Mouse (Mus musculus) mesoderm, embryonic 11.5 days (tissue): ENCODE measurements around the gene Dcp1b.

Source experiments
- DNase-seq: peaks from one replicate; pipeline ENCODE4 v3.0.0-alpha.2; 2012; ENCODE audit warnings: low read depth, low spot score

Gene Dcp1b

DNA sequence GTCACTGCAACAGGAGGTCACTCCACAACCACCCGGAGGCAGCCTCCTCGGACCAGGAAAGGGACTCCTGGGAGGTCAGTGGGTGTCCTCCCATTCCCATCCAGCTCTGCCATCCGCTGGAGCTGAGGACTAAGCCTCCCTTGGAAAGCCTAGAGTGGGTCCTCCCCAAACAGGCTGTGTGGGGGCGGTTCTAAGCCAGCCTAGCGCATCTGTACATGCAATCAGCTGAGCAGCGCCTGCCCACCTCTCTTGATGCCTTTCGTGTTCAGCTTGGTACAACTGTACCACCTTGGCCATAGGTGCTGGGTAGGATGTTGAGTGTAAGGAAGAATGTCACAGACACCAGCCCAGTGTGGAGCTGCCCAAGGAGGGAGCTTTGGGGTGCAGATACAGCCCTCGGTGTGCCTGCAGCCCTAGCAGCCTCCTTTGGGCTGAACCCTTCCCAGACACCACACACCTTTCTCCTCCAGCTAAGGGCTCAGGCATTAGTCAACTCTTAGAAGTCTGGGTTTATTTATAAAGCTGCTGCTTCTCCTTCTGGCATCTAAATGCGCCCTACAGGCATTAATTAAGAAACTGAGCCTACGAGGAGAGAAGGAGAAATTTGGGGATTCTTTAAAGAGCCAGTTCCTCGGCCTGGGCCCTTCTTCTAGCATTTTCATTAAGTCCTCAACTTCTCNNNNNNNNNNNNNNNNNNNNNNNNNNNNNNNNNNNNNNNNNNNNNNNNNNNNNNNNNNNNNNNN, 54.0 kb downstream of the Dcp1b start:
- no peak for DNase-seq

DNA sequence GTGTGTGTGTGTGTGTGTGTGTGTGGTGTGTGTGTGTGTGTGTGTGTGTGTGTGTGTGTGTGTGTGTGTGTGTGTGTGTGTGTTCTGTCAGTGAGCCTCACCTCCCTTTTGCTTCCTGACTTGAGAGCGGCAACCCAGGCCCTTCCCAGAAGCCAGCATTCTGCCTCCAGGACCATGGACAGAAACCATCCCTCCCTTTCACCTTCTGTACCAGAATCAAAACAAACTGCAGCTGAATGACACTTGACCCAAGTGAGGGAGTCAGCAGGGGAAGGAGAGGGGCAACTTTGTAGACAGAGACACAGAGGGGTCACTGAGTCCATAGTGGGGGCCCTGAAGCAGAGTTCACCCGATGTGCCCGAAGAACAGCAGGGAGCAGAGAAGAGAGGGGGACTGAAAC, 58.0 kb downstream of the Dcp1b start:
- DNase-seq = peak; percentile 66

DNA sequence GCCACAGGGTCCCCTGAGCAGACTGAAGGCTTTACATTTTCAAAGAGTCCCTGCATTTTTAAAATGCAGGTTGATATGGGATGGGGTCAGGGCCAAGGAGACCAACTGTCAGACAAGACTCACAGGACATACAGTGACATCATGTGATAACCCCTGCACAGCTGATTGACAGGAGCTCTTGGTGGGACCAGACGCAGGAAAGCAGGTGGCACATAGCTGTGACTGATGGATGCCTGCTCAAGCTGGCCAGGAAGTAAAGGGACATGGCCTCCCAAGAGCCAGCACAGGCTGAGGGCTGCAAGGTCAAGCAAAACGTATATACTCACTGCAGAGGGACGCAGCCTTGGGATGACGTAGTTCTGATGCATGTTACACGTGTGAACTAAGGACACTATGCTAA, 60.4 kb downstream of the Dcp1b start:
- DNase-seq = no peak

GRCm38 (mm10) chr6:119236241-119236640, 61.2 kb downstream of the Dcp1b start, which contains the start of gene Cacna2d4:
Gene Cacna2d4, plus strand, starts transcription at chr6:119236526.
- no peak for DNase-seq

- no peak for DNase-seq
Measured at GRCm38 (mm10) chr6:119237427-119237989, 62.5 kb downstream of the Dcp1b start.

DNA sequence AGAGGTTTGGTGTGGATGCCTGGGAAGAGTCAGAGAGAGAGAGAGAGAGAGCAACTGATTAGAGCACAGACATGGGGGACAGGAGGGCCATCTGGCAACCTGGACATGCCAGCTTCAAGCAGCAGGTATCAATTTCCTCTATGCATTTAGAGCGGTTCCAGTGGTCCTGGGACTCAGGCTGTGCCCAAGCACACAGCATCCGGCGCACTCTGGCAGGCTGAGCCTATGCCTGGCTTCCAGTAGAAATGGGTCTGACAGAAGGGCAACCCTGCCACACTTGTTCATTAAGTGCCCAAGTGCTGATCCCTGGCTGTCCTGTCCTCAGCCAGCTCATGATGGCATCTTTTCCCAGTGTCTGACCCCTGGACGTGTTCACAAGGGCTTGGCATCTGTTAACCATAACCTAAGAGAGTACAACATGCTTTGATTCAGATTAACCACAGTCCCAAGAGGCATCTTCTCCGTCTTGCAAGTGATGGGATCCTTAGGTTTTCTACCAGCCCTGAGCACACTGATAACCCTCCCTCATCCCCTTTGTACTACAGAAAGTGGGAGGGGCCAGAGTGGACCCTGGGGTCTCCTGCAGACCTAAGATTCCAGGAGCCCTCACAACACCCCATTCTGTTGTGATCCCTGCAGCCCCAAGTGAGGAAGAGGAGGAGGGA, 64.4 kb downstream of the Dcp1b start:
- no peak for DNase-seq

GRCm38 (mm10) chr6:119240256-119240655, 65.2 kb downstream of the Dcp1b start:
- DNase-seq = no peak

- no peak for DNase-seq
Measured at GRCm38 (mm10) chr6:119240871-119241705, 66.0 kb downstream of the Dcp1b start.

- no peak for DNase-seq
Measured at GRCm38 (mm10) chr6:119246082-119246481, 71.0 kb downstream of the Dcp1b start.

DNA sequence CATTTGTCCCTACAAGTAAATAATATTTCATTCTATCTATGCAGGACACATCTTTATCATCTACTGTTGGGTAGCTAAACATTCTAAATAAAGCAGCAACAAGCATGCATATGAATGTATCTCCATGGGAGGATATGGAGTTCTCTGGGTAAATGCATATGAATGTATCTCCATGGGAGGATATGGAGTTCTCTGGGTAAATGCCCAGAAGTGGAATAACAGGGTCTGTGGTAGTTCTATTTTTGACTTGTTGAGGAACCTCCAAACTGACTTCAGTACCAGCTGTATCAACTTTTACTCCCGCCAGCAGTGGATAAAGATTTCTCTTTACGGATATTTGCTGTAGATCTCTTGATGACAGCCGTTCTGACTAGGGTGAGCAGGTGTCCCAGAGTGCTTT, 73.5 kb downstream of the Dcp1b start:
- no peak for DNase-seq

- no peak for DNase-seq
Measured at GRCm38 (mm10) chr6:119249726-119250125, 74.7 kb downstream of the Dcp1b start.

- no peak for DNase-seq
Measured at GRCm38 (mm10) chr6:119251704-119252103, 76.7 kb downstream of the Dcp1b start.
